Mouse (Mus musculus): ENCODE measurements around the gene Grb14. TPM values are rescaled to one million over a fixed set of nuclear protein-coding genes. Genes with fewer than 3 reads are reported as not detected.

Gene Grb14
- total RNA-seq (2017): 0.19 TPM in 1 of 3 replicates, not detected in the others

DNA sequence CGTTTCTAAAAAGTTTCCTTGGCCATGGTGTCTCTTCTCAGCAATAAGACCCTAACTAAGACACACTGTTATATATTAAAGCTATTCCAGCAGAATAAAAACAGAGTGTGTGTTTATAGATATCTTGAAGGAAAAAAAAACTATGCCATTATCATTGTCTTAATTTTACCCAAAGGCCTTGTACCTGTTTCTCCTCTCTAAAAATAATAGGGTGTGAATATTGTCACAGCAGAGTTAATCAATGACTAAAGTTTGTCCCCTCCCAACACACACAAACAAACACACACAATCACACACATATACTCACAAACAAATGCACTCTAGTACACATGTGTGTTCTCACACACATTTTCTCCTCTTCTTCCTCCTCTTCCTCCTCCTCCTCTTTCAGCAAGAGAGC, at the start of gene Grb14:
Gene Grb14 (minus strand): TSS at position 101 of the 400 bp plus-strand sequence.
- no peak for ATAC-seq (replicated peaks; ENCODE audit: insufficient number of reproducible peaks, low FRiP score, low TSS enrichment, poor library complexity, severe bottlenecking)

DNA sequence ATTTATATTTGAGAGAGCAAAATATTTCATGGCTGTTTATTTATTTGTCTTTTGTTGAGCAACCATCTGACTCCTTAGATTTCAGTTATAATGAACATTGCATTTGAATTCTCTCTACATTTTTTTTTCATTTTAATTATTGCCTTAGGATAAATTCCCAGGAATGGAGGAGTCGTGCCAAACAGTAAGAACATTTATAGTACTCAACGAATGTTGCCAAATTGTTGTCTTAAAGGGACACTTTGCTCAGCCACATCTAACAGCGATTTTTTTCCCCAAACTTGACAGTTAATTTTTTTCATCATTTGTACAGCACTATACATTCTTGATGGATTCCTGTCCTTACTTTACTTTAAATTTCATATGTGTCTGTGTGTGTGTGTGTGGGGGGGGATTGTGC, 47.4 kb upstream of the Grb14 start:
- ATAC-seq (replicated peaks; ENCODE audit: insufficient number of reproducible peaks, low FRiP score, low TSS enrichment, poor library complexity, severe bottlenecking): no peak

DNA sequence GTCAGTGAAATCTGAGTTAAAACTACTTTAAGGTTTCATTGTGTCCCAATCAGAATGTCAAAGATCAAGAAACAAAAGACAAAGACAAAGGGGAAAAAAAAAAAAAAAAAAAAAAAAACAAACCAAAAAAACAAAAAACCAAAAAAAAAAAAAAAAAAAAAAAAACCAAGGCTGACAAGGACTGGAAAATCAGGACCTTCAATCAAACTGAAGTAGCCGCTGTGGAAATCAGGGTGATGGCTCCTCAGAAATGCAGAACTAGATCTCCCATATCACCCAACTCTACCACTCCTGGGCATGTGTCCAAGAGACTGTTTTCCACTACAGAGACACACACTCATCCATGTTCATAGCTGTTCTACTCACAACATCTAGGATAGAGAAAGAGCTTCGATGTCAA, 29.0 kb upstream of the Grb14 start:
- ATAC-seq (replicated peaks; ENCODE audit: insufficient number of reproducible peaks, low FRiP score, low TSS enrichment, poor library complexity, severe bottlenecking): no peak

DNA sequence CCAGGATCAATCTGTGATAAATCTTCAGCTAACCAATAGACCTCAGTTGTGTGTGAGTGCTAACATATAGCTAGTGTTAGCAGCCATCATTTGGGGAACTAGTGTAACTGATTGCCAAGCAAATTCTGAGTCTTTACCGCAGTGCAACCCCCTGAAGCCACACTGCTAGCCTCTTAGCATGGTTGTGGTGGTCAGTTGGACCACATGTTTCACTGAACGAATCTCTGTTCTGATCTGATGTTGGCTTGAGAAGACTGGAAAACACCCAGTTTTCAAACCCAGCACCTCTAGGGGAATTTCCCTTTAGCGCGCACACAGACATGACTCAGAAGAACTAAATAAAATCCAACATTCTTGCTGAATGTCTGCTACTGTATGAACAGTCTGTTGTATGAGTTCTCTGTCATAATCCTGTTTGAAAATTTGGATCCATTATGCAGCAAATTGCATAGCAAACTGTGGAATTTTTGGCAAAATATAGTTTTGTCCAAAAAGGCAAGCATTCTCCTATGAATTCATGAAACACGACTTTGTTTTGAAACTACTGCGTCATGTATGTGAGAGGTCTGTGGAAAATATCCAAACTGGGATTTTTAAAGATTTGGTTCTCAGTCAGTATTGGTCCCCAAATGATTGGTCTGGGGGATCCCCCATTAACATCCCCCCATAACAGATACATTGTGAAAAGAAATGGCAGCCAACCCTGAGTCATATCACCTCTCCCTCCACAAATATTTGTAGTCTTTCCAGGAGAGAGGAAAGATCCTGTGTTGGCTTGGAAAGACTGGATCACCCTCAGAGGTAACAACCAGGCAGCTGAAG, 27.6 kb upstream of the Grb14 start:
- no peak for ATAC-seq (replicated peaks; ENCODE audit: insufficient number of reproducible peaks, low FRiP score, low TSS enrichment, poor library complexity, severe bottlenecking)

DNA sequence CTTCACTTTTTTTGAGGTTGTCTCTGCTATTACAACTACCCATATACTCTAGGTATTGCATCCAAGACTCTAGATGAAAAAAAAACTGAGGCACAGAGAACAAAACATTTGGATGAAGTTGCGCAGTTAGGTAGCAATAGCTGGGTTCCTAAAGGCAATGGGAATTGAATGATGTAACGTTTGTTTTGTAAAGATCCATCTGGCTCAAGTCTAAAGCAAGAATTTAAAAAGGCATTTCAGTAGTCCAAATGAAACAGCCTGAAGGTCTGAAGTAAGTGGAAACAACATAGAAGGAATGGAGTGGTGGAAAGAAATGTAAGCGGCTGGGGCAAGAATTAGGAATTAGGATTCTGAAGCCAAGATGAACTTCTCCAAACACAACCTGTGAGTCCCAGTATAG, 26.0 kb upstream of the Grb14 start:
- no peak for ATAC-seq (replicated peaks; ENCODE audit: insufficient number of reproducible peaks, low FRiP score, low TSS enrichment, poor library complexity, severe bottlenecking)

DNA sequence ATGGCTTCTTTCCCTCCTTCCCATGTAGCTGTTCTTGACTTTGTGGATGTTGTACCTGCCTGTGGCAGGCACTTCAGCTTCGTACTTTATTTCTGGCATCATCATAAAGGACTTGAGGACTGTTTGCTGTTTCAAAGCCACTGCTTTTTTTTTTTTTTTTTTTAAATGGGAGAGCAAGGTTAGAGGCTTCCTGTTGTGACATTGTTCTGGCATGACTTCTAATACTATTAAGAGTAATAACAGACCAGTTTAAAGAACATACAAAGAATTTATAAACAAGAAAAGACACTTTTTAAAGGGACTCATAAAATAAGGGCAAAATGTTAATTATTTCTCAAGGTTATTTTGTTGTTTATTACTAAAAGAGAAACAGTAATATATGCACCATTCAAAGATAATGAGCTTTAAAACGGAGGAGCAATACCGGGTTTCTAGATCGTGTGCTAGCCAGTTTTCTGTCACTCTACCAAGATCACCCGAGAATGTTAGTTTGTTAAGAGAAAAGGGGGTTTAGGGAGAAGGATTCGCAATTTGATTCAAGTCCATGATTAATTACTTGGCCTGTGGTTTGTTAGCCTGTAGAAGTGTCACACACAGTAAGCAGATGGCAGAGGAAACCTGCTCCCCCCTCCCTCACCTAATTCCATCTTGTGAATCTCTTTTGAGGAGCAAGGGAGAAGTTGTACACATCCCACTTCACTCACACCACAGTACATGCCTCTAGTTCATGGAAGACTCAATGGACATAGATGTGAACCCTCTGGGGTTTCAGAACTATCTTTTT, 23.6 kb upstream of the Grb14 start:
- no peak for ATAC-seq (replicated peaks; ENCODE audit: insufficient number of reproducible peaks, low FRiP score, low TSS enrichment, poor library complexity, severe bottlenecking)

DNA sequence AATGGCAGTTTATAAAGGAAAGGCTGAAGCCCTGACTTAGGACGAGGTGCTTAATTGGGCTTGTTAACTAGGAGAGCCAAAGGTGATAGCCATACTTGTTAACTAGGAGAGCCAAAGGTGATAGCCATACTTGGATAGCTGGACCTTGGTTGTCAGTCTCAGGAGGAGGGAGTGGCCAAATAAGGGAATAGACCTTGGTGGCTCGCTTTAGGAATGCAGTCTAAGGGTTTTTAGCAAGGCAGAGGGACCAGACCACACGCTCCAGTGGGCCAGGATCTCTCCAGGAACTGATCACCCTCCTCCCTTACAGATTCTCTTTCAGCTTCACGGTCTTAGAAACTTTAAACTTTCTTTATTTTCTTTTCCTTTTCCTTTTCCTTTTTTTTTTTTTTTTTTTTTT, 13.4 kb upstream of the Grb14 start:
- no peak for ATAC-seq (replicated peaks; ENCODE audit: insufficient number of reproducible peaks, low FRiP score, low TSS enrichment, poor library complexity, severe bottlenecking)

DNA sequence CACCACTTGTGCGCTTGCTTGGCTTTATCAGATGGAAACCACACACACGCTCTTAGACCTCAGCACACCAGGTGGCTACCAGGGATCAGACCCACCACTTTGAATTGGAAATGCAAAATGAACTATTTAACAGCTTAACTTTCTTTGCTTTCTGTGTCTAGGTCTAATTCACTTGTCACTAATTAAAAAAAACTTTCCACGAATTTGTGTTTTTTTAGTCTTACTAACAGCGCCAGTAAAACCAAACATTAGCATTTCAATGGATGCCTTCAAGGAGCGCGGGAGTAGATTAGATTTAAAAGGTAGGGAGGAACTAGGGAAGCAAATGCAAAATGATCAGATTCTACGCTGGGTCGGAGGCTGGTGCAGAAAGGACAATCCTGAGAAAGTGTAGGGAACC, 12.8 kb upstream of the Grb14 start:
- ATAC-seq (replicated peaks; ENCODE audit: insufficient number of reproducible peaks, low FRiP score, low TSS enrichment, poor library complexity, severe bottlenecking): no peak

DNA sequence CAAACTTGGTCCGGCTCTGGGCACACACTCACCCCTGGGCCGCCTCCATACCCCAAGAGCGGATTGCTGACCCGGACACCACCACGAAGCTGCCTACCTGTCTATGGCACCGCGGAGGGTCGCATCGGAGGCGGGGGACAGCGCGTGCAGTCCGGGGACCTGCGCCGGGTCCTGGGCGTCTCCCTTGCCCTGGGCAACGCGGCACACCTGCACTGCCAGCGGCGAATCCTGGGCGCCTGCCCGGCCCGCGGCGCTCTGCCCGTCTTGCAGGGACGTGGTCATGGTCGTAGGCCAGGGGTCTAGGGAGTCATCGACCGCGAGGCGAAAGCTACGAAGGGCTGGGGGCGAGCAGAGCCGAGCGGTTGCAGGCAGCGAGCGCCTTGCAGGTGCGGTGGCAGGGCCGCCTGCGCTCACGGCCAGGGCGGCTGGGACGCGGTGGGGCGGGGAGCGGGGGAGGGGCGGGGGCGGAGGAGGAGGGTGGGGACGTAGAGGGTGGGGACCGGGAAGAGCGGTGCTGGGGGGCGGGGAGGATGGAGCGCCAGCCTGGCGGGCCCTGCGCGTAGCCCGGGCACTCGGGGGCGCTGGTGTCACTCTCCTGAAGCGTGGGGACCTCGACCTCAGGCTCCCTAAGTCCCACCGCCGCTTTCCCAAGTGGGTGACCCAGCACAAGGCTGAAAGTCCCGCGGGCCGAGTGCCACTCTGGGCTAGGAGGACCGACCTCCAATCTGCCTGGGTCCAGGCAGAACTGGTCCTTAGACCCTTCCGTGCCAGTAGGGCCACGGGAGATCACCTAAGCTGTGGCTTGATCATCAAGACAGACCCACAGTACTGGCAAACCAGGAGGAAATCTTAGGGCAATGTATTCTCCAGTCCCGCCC, 2.2 kb downstream of the Grb14 start:
- ATAC-seq (replicated peaks; ENCODE audit: insufficient number of reproducible peaks, low FRiP score, low TSS enrichment, poor library complexity, severe bottlenecking): no peak

DNA sequence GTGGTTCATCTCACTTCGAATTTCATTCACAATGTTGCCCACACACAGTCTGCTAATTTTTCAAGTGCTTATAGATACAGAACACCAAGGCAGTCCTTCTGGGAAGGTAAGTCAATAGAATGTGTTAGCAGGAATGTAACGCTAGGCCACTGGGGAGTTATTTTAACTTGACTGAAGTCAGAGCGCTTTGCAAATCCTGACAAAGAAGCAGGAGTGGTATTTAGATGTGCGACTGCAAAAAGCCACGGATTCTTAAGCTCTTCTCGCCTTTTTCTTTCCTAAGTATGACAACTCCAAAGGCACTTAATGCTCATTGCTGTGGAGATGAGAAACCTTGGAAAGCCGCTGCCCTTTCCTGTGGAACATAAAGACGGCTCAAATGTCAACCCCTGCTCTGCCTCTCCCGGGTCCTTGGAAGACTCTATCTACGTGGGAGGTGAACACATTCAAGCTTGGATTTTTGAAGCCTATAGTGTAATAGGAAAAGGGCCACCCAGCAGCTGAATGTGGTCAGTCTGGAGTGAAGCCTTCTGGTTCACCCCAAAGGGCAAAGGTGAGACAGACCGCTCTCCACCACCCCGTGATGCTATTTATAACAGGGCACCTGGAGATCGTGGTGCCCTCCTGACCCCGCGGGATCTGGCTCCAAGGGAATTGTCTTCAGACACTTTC, 3.0 kb downstream of the Grb14 start:
- no peak for ATAC-seq (replicated peaks; ENCODE audit: insufficient number of reproducible peaks, low FRiP score, low TSS enrichment, poor library complexity, severe bottlenecking)

DNA sequence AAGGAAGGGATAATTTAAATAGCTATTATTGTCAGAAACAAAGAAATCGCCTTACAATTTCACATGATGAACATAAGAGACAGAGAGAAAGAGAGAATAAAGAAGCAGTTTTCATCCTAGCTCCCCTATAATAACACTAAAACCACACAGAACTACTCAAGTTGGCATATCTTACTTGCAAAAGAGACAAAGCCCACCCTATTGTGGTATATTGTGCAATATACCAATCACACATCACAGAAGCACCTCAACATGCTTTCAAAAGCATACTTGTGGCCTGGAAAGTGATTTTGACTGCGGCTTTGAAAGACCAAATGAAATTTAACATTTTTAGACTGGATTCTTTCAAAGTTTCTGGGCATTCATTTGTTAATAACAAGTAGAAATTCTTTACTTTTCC, 7.4 kb downstream of the Grb14 start:
- no peak for ATAC-seq (replicated peaks; ENCODE audit: insufficient number of reproducible peaks, low FRiP score, low TSS enrichment, poor library complexity, severe bottlenecking)

DNA sequence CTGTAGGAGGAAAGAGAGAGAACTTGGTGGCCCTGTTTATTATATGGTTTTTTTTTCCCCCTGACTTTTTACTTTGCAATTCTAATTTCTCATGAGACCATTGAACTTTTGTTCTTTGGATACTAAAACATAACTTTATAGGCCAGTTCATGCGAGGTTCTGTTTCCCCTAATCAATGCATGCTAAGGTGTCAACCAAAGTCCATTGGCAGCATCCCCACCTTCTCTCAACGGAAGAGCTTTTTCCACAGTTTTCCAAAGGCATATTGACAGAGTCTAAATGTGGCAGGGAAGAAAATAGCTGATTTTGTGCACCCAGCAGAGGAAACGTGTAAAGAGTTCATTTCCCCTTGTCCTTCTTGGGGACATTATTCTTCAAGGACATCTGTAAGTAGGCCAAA, 10.2 kb downstream of the Grb14 start:
- no peak for ATAC-seq (replicated peaks; ENCODE audit: insufficient number of reproducible peaks, low FRiP score, low TSS enrichment, poor library complexity, severe bottlenecking)

DNA sequence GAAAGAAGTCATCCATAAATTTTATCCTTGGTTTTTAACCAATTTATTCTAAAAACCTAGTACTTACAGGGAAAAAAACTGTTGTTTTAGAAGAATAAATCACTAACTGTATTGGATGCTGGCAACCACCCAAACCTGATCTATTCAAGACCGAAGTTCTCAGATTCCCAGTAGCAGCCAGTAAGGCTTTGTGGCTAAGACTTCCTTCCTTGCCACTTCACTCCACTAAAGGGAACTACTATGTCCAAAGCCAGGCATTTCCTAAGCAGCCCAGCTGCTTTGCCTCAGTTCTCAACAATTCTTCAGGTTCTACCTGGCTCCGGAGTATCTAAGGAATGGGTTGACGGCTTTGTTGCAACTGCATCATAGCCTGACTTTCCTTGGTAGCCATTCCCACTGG, 14.7 kb downstream of the Grb14 start:
- ATAC-seq (replicated peaks; ENCODE audit: insufficient number of reproducible peaks, low FRiP score, low TSS enrichment, poor library complexity, severe bottlenecking): no peak

DNA sequence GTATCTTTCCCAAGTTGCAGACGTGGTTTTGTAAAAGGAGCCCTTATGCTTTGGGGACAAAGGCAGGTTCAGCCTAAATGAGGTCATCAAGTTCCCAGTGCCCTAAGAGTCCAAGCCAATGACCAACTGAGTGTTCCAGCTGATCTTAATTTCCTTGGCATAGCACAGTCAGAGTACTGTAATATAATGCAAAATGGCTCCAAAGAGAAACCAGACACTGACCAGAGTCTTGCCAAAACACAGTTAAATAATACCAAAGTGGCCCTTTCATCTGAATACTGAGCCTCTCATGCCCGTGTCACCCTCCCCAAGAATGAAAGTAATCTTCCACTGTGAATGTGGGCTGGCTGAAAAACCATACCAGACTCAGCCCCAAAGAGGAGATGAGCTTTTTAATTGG, 17.4 kb downstream of the Grb14 start:
- ATAC-seq (replicated peaks; ENCODE audit: insufficient number of reproducible peaks, low FRiP score, low TSS enrichment, poor library complexity, severe bottlenecking): no peak

DNA sequence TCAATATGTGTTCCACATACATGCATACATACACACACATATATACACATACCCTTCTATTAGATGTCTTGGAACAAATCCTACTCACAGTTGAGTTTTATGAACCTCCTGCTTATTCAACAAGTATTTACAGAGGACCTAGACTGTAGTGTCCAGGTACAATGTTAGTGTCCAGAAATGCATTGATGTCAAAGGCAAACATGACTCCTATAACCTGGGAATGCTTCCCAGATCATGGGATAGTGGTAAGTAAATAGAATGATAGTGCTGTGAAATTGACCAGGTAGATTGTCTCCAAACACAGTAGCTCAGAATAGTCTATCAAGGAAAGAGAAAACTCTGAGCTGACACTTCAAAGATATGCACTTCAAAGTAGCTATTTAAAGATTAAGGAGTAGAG, 19.7 kb downstream of the Grb14 start:
- no peak for ATAC-seq (replicated peaks; ENCODE audit: insufficient number of reproducible peaks, low FRiP score, low TSS enrichment, poor library complexity, severe bottlenecking)

DNA sequence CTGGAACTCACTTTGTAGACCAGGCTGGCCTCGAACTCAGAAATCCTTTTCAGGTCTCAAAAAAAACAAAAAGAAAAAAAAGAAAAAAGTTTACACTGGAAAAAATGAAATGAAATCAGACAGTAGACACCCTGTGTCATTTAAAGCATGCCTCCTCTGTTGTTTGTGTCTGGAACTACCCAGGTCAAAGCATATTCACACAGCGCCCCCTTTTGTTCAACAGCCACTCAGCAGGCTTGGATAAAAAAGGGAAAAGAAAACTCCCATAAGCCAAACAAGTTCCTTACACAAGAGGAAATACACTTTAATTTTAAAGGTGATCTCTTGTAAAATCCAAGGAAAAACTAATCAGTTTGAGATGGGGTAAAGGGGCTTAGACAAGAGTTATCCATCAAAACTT, 21.4 kb downstream of the Grb14 start:
- no peak for ATAC-seq (replicated peaks; ENCODE audit: insufficient number of reproducible peaks, low FRiP score, low TSS enrichment, poor library complexity, severe bottlenecking)

DNA sequence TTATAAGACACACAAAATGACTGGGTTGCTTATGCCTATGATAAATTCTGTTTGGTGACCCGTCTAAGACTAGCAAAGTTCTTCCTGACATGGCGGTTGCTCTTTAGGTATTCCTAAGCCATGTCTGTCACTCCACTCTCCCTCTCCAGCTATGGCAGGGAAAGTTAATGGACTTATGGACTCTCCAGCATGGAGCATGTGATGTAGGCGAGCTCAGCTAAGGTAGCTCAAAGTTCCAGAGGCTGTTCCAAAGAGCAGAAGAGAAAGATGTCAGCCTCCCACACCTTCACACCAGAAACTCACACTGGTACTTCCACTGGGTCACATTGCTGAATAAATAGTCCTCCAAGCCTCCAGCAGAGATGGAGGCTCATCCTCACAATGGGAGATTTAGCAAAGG, 22.2 kb downstream of the Grb14 start:
- no peak for ATAC-seq (replicated peaks; ENCODE audit: insufficient number of reproducible peaks, low FRiP score, low TSS enrichment, poor library complexity, severe bottlenecking)

DNA sequence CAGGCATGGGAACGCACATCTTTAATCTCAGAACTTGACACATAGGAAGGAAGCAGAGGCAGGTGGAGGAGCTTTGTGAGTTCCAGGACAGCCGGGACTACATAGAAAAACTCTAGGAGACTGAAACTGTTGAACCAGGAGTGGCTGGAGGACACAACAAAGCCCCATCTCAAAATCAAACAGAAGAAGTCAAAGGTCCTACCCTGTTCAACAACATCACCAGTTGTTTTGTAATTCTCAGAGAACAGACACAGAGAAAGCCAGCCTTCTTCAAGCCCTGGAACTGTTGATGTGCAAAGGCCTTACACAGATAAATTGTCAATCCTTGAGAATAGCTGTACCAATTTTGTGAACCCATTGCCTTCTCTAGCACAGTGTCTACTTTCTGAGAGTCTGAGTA, 29.7 kb downstream of the Grb14 start:
- no peak for ATAC-seq (replicated peaks; ENCODE audit: insufficient number of reproducible peaks, low FRiP score, low TSS enrichment, poor library complexity, severe bottlenecking)

Measured in monocyte, adult 5-6 weeks (primary cell).